Mouse (Mus musculus): ENCODE measurements around the gene Myo18a.

DNA sequence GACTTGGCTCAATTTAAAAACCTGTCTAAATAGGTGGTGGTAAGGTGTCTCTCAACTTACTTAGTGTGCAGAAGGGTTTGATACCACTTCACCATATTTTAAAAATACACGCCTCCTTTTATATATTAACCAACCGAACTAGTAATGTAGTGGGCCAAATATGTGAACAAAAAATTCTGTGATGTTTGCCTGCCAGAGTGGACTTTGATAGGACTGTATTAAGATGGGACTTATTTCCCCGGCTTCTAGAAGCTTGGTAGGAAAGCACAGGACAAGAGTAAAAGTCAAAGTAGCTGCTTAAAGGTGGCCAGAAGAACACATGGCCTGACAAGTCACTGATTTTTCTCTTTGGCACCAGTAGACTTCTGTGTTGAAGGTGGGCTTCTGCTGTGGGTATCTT lies 49.3 kb upstream of the Myo18a start:
- TF ChIP-seq POLR2A (IDR thresholded peaks at IDR 0.05; ENCODE audit: low read depth, low read length) (no peak), CTCF (conservative IDR thresholded peaks at IDR 0.05; ENCODE audit: insufficient read depth, insufficient read length, low read depth, low read length) (no peak)

Measured in kidney, adult 2 months (tissue).